In the genomic region with DNA sequence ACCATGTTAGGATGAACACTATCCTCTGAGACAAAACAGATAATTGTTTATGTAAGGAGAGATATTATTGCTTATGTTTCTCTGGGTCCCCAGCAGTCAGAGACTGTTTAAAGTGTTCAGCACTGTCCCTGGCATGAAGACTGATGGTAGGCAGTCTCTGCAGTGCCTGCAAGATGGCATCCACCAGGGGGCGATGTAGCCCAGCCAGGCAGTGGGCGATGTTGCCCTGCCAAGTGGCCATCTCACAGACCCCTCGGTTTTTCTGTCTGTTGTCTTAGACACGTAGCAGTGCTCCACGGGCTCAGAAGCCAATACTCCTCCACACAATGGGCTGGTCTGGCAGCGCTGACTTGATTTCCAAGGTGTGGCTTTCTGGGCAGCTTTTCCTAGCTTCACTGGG, we compare ENCODE assay signal across 9 mouse cellular contexts. TPM values are rescaled to one million over a fixed set of nuclear protein-coding genes. Genes with fewer than 3 reads are reported as not detected.
DNase-seq lines count a peak whose midpoint lies in the region; ATAC-seq and TF ChIP-seq lines count a peak whose summit lies in the region.
"Had no signal": no experiment of that assay in that cellular context is flagged by ENCODE, and none has a peak within 500 bp of the region (broad histone marks: within the 10 kb centered on the region; RNA-seq: fewer than 3 reads in every experiment).

No protein-coding gene starts in this region.

- peak; percentile 95 for TF ChIP-seq RAD21 in CH12.LX (IDR thresholded peaks at IDR 0.05; ENCODE audit: low read depth, low read length)

- no peak for ATAC-seq in heart, embryonic 11.5 days (replicated peaks; ENCODE audit: insufficient number of reproducible peaks, low FRiP score, low TSS enrichment)
- no peak for ATAC-seq in lung, embryonic 16.5 days (ENCODE audit: low read depth)

- H3K4me1 ChIP-seq in CH12.LX (ENCODE audit: control insufficient read depth in 1 of 2, insufficient read depth in 2 of 2): peaks cover 38 to 65% of the 10 kb centered on the region in 2 experiments
- peaks cover 23% of the 10 kb centered on the region for H3K4me1 ChIP-seq in heart, embryonic 11.5 days (ENCODE audit: control insufficient read depth, insufficient read depth, low read length)
- H3K4me1 ChIP-seq in lung, embryonic 16.5 days (replicated peaks; ENCODE audit: control insufficient read depth, insufficient read depth, low read length): peaks cover 27% of the 10 kb centered on the region

- H3K9ac ChIP-seq in CH12.LX (ENCODE audit: insufficient read depth, low read depth): no peak overlapping the region
- no peak overlapping the region for H3K9ac ChIP-seq in heart, embryonic 11.5 days (ENCODE audit: low read depth, low read length)
- 0 out of 2 replicates have a peak overlapping the region, but pooled peaks have one; percentile 17 for H3K9ac ChIP-seq in lung, embryonic 16.5 days (ENCODE audit: low read length)
- H3K9ac ChIP-seq: liver, embryonic 15.5 days had no signal

- DNase-seq in CH12.LX (ENCODE audit: extremely low read depth): peak; percentile 78
- peak; percentile 87 to 94 for DNase-seq in adrenal gland, adult (ENCODE audit: inconsistent age in 2 of 2, low spot score in 1 of 2)
- peak; percentile 87 for DNase-seq in embryo, embryonic 11 days
- DNase-seq in kidney, postnatal 36 days: peak; percentile 76 to 93
- DNase-seq in right cerebral cortex, postnatal 25 days: peak; percentile 62
- peak; percentile 72 to 86 for DNase-seq in urinary bladder, postnatal 4 days (ENCODE audit: low spot score in 2 of 2)

- H3K27ac ChIP-seq in CH12.LX (ENCODE audit: insufficient read depth, low read depth): no peak overlapping the region
- no peak overlapping the region for H3K27ac ChIP-seq in heart, embryonic 11.5 days (ENCODE audit: low read depth, low read length)
- H3K27ac ChIP-seq in lung, embryonic 16.5 days (ENCODE audit: low read length): no peak overlapping the region
- H3K27ac ChIP-seq: liver, embryonic 15.5 days had no signal

- no peak for TF ChIP-seq EP300 in CH12.LX (IDR thresholded peaks at IDR 0.05; ENCODE audit: low read length)

- H3K27me3 ChIP-seq in CH12.LX (replicated peaks): no peaks in the 10 kb centered on the region
- H3K27me3 ChIP-seq in heart, embryonic 11.5 days (ENCODE audit: control insufficient read depth, insufficient read depth, low read length): no peaks in the 10 kb centered on the region
- H3K27me3 ChIP-seq in lung, embryonic 16.5 days (ENCODE audit: control insufficient read depth, insufficient read depth, low read depth, low read length): no peaks in the 10 kb centered on the region
- H3K27me3 ChIP-seq: liver, embryonic 15.5 days had no signal

- H3K4me3 ChIP-seq in CH12.LX (replicated peaks in 1 of 3; ENCODE audit: low read depth in 2 of 3, low read length in 2 of 3, poor library complexity in 1 of 3): no peak overlapping the region
- no peak overlapping the region for H3K4me3 ChIP-seq in heart, embryonic 11.5 days (ENCODE audit: low read depth, low read length)
- H3K4me3 ChIP-seq in lung, embryonic 16.5 days (ENCODE audit: low read length): no peak overlapping the region
- H3K4me3 ChIP-seq: liver, embryonic 15.5 days had no signal

- H3K9me3 ChIP-seq in CH12.LX (replicated peaks; ENCODE audit: low read length): no peaks in the 10 kb centered on the region
- H3K9me3 ChIP-seq in heart, embryonic 11.5 days (replicated peaks; ENCODE audit: control insufficient read depth, low read length): no peaks in the 10 kb centered on the region
- no peaks in the 10 kb centered on the region for H3K9me3 ChIP-seq in lung, embryonic 16.5 days (ENCODE audit: control insufficient read depth, low read length)
- H3K9me3 ChIP-seq: liver, embryonic 15.5 days had no signal

- peak; percentile 94 to 96 for TF ChIP-seq CTCF in CH12.LX (conservative IDR thresholded peaks at IDR 0.05 in 1 of 2, IDR thresholded peaks at IDR 0.05 in 1 of 2; ENCODE audit: low read depth in 2 of 2, low read length in 2 of 2)

- H3K79me2 ChIP-seq in CH12.LX (replicated peaks; ENCODE audit: control insufficient read depth, extremely low read depth, insufficient read depth, poor library complexity, severe bottlenecking): no peaks in the 10 kb centered on the region

- dilution Hi-C loops in CH12.LX (cut with MboI; ENCODE audit: extremely low pct_ligation_motif_present, extremely low pct_unique_long_range_greater_than_20kb, low sequenced_read_pairs): no loop called here

- no peak for TF ChIP-seq POLR2A in CH12.LX (IDR thresholded peaks at IDR 0.05; ENCODE audit: low read depth, low read length)

- peaks cover 10 to 27% of the 10 kb centered on the region in 2 experiments for H3K36me3 ChIP-seq in CH12.LX (replicated peaks in 1 of 2; ENCODE audit: control insufficient read depth in 1 of 2, insufficient read depth in 1 of 2, low read length in 1 of 2)
- peaks cover 2% of the 10 kb centered on the region; the same call in 1 of the 2 replicates for H3K36me3 ChIP-seq in heart, embryonic 11.5 days (ENCODE audit: control insufficient read depth, insufficient read depth, low read length)
- H3K36me3 ChIP-seq in lung, embryonic 16.5 days (ENCODE audit: control insufficient read depth, insufficient read depth, low read length): peaks cover 6% of the 10 kb centered on the region; the same call in 1 of the 2 replicates

- in situ Hi-C loops in CH12.LX (cut with MboI; ENCODE audit: low pct_ligation_motif_present, low pct_unique_long_range_greater_than_20kb, low sequenced_read_pairs): no loop called here

- peak overlapping the region; percentile 12; the same call in 1 of the 2 replicates for H3K4me2 ChIP-seq in CH12.LX (ENCODE audit: insufficient read depth, low read depth, poor library complexity, severe bottlenecking)
- peak overlapping the region; percentile 24; the same call in 1 of the 2 replicates for H3K4me2 ChIP-seq in heart, embryonic 11.5 days
- H3K4me2 ChIP-seq in lung, embryonic 16.5 days (ENCODE audit: low read depth, low read length): no peak overlapping the region
- H3K4me2 ChIP-seq: liver, embryonic 15.5 days had no signal

- 9% methylated on average over 6 of the region's 6 CpGs for WGBS in heart, embryonic 11.5 days (ENCODE audit: insufficient replicate concordance)
- 10% methylated on average over 6 of the region's 6 CpGs for WGBS in lung, embryonic 16.5 days

TF ChIP-seq in CH12.LX, 34 proteins besides CTCF, POLR2A, EP300 and RAD21:
- TF ChIP-seq IRF4 (IDR thresholded peaks at IDR 0.05; ENCODE audit: low read depth, low read length): no peak
- no peak for TF ChIP-seq SIN3A (IDR thresholded peaks at IDR 0.05; ENCODE audit: low read length)
- TF ChIP-seq NELFE (IDR thresholded peaks at IDR 0.05; ENCODE audit: low read depth, low read length): no peak; the same call in 1 of the 2 replicates
- no peak for TF ChIP-seq PAX5 (IDR thresholded peaks at IDR 0.05; ENCODE audit: low read length)
- no peak for TF ChIP-seq E2F4 (IDR thresholded peaks at IDR 0.05; ENCODE audit: insufficient replicate concordance, low read depth, low read length)
- peak; percentile 99 for TF ChIP-seq SMC3 (IDR thresholded peaks at IDR 0.05; ENCODE audit: low read depth, low read length)
- TF ChIP-seq JUN (IDR thresholded peaks at IDR 0.05; ENCODE audit: insufficient read depth, low read depth, low read length): no peak
- peak; percentile 91 for TF ChIP-seq ZC3H11A (IDR thresholded peaks at IDR 0.05; ENCODE audit: low read depth, low read length)
- no peak for TF ChIP-seq ETS1 (conservative IDR thresholded peaks at IDR 0.05; ENCODE audit: low read depth, low read length)
- no peak for TF ChIP-seq MAFK (IDR thresholded peaks at IDR 0.05; ENCODE audit: insufficient replicate concordance, low read length)
- no peak for TF ChIP-seq ELF1 (IDR thresholded peaks at IDR 0.05; ENCODE audit: low read depth, low read length)

RNA-seq across cellular contexts. Expression of a gene that starts 34.6 kb away (rescaled TPM):
- total RNA-seq in CH12.LX (2012; rRNA removed) (109 and 110 TPM in 2 replicates), CH12.LX (2014; rRNA removed) (119 and 122 TPM in 2 replicates)
- polyA plus RNA-seq in CH12.LX (2012; ENCODE audit: insufficient read length, low read depth): 186 and 189 TPM in 2 replicates
- polyA plus RNA-seq in heart, embryonic 11.5 days (2014; fragmentation: Nextera tagmentation; extraction: Ambion mirVana): 25.5 and 28.1 TPM in 2 replicates
- polyA plus RNA-seq in lung, embryonic 16.5 days (2015; fragmentation: Nextera tagmentation; extraction: Ambion mirVana): 53.4 and 55.4 TPM in 2 replicates

RNA-seq across cellular contexts. Expression of a gene that starts 43.3 kb away (rescaled TPM):
- 432 and 450 TPM in 2 replicates for total RNA-seq in CH12.LX (2012; rRNA removed)
- total RNA-seq in CH12.LX (2014; rRNA removed): 420 and 456 TPM in 2 replicates
- 735 and 837 TPM in 2 replicates for polyA plus RNA-seq in CH12.LX (2012; ENCODE audit: insufficient read length, low read depth)
- 38.6 and 54.6 TPM in 2 replicates for polyA plus RNA-seq in heart, embryonic 11.5 days (2014; fragmentation: Nextera tagmentation; extraction: Ambion mirVana)
- polyA plus RNA-seq in lung, embryonic 16.5 days (2015; fragmentation: Nextera tagmentation; extraction: Ambion mirVana): 244 and 251 TPM in 2 replicates
